Mouse (Mus musculus) ovary, postnatal 36 days (tissue): Measurements from ENCODE around the gene Uba3.

Experiments used
- DNase-seq: peaks from one replicate; pipeline ENCODE4 v3.0.0; 2022; ENCODE audit warnings: low spot score, mixed read lengths

Uba3 gene

GRCm38 (mm10) chr6:97210191-97210961 lies 4.9 kb upstream of the Uba3 start, which contains the start of gene Arl6ip5:
TSS of gene Arl6ip5 (plus strand) at chr6:97210689.
- peak; percentile 85 for DNase-seq

- no peak for DNase-seq
Measured at GRCm38 (mm10) chr6:97209751-97210150, 4.3 kb upstream of the Uba3 start.

- DNase-seq: no peak
Measured at GRCm38 (mm10) chr6:97209201-97209600, 3.8 kb upstream of the Uba3 start.

GRCm38 (mm10) chr6:97208406-97208805 lies 3.0 kb upstream of the Uba3 start:
- DNase-seq: no peak

- no peak for DNase-seq
Measured at GRCm38 (mm10) chr6:97207085-97207484, 1.6 kb upstream of the Uba3 start.

GRCm38 (mm10) chr6:97204952-97205351 lies 495 bp downstream of the Uba3 start:
- peak; percentile 48 for DNase-seq

- DNase-seq: no peak
Measured at GRCm38 (mm10) chr6:97204252-97204869, 1.1 kb downstream of the Uba3 start.

GRCm38 (mm10) chr6:97202477-97202876 lies 3.0 kb downstream of the Uba3 start:
- no peak for DNase-seq

GRCm38 (mm10) chr6:97200437-97200836 lies 5.0 kb downstream of the Uba3 start:
- DNase-seq: no peak

GRCm38 (mm10) chr6:97179367-97179828 lies 26.0 kb downstream of the Uba3 start:
- no peak for DNase-seq

- DNase-seq: peak; percentile 96
Measured at GRCm38 (mm10) chr6:97178491-97179366, 26.7 kb downstream of the Uba3 start, which contains the start of gene Tmf1. TSS of gene Tmf1 (minus strand) at chr6:97179122.

GRCm38 (mm10) chr6:97175716-97176115 lies 29.7 kb downstream of the Uba3 start:
- DNase-seq: no peak

- DNase-seq: no peak
Measured at GRCm38 (mm10) chr6:97150156-97150555, 55.3 kb downstream of the Uba3 start.

- DNase-seq: no peak
Measured at GRCm38 (mm10) chr6:97149721-97150120, 55.7 kb downstream of the Uba3 start.

GRCm38 (mm10) chr6:97148383-97149251 lies 56.8 kb downstream of the Uba3 start, which contains the start of gene Eogt:
TSS of gene Eogt (minus strand) at chr6:97149182.
- DNase-seq: peak; percentile 81

GRCm38 (mm10) chr6:97147755-97148382 lies 57.6 kb downstream of the Uba3 start:
- DNase-seq: peak; percentile 51

- DNase-seq: peak; percentile 34
Measured at GRCm38 (mm10) chr6:97145156-97145555, 60.3 kb downstream of the Uba3 start.

GRCm38 (mm10) chr6:97144359-97144758 lies 61.1 kb downstream of the Uba3 start:
- peak; percentile 12 for DNase-seq

GRCm38 (mm10) chr6:97142611-97143010 lies 62.8 kb downstream of the Uba3 start:
- no peak for DNase-seq

GRCm38 (mm10) chr6:97141811-97142210 lies 63.6 kb downstream of the Uba3 start:
- DNase-seq: no peak
